8 mouse cellular contexts compared by ENCODE assay signal in the genomic region with DNA sequence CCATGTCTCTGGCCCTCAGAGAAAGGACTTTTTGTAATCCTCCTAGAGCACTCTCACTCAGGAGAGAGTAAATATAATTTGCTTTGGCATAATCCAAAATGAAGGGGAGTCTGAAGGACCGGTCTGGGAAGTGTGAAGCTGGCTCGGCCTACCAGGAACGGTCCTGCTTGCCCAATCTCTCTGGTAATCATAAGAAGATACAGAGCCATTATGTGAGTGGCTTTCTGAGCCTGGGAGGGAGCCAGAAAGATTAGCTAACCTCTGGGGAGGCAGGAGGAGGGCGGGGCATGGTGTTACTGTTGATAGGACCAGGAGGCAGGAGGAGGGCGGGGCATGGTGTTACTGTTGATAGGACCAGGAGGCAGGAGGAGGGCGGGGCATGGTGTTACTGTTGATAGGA.
A peak's percentile ranks its signal among the peaks of the same experiment; 100 is the strongest.
DNase-seq lines count a peak whose midpoint lies in the region; ATAC-seq lines count a peak whose summit lies in the region.
"Not testable (repeated sequence)": the region's sequence is repeated elsewhere in the genome, so short reads cannot be mapped to it uniquely, and the experiment has no call there.

No protein-coding gene starts in this region.

- not testable (repeated sequence) for H3K4me1 ChIP-seq in hindbrain, embryonic 12.5 days; lung, embryonic 15.5 days

- not testable (repeated sequence) for H3K27me3 ChIP-seq in hindbrain, embryonic 12.5 days; lung, embryonic 15.5 days

- not testable (repeated sequence) for H3K4me3 ChIP-seq in hindbrain, embryonic 12.5 days; lung, embryonic 15.5 days

- peak; percentile 88 for ATAC-seq in common myeloid progenitor, adult 5-6 weeks (replicated peaks; ENCODE audit: low read depth, poor library complexity, severe bottlenecking)
- ATAC-seq in granulocyte monocyte progenitor cell, adult 5-6 weeks (replicated peaks; ENCODE audit: poor library complexity, severe bottlenecking) = peak; percentile 80
- ATAC-seq in hindbrain, embryonic 12.5 days (ENCODE audit: low FRiP score) = peak; percentile 32; the same call in 1 of the 2 replicates
- peak; percentile 83 for ATAC-seq in lung, embryonic 15.5 days (ENCODE audit: borderline replicate concordance, extremely low read depth, low FRiP score, low TSS enrichment)

- H3K4me2 ChIP-seq in hindbrain, embryonic 12.5 days (replicated peaks); lung, embryonic 15.5 days: not testable (repeated sequence)

- peak; percentile 66 for DNase-seq in R1 (ENCODE audit: low read depth, low spot score)
- peak; percentile 64 to 68 for DNase-seq in kidney, postnatal 36 days
- peak; percentile 52 for DNase-seq in ovary, postnatal 36 days (ENCODE audit: low spot score)
- peak; percentile 78 for DNase-seq in urinary bladder, postnatal 14 days (ENCODE audit: low spot score)

- H3K9me3 ChIP-seq in hindbrain, embryonic 12.5 days (replicated peaks); lung, embryonic 15.5 days: not testable (repeated sequence)

- H3K36me3 ChIP-seq in hindbrain, embryonic 12.5 days; lung, embryonic 15.5 days: not testable (repeated sequence)

- WGBS in hindbrain, embryonic 12.5 days = 16% methylated on average over 5 of the region's 6 CpGs
- WGBS in lung, embryonic 15.5 days = 11% methylated on average over 5 of the region's 6 CpGs

- H3K27ac ChIP-seq in hindbrain, embryonic 12.5 days = not testable (repeated sequence)
- peak overlapping the region; percentile 70 for H3K27ac ChIP-seq in lung, embryonic 15.5 days

- H3K9ac ChIP-seq in hindbrain, embryonic 12.5 days; lung, embryonic 15.5 days: not testable (repeated sequence)

Comparison
In these comparisons a context has a peak if more than half of its experiments do, and no peak if none do; other contexts are left out.
1. ATAC-seq: peak in every context shown above with its lines; median percentile 88 in common myeloid progenitor, adult 5-6 weeks; 83 in lung, embryonic 15.5 days; 80 in granulocyte monocyte progenitor cell, adult 5-6 weeks; 32 in hindbrain, embryonic 12.5 days.